Mouse (Mus musculus) adrenal gland, adult 18-20 months (tissue): ENCODE results near the gene Mphosph8. TPM values are rescaled to one million over a fixed set of nuclear protein-coding genes. Genes with fewer than 3 reads are reported as not detected.

Source experiments
- DNase-seq, 2 experiments: peaks; one replicate each; pipeline ENCODE4 v3.0.0; 2021 to 2022; ENCODE audit warnings: low spot score in 2 of 2
- long read RNA-seq, 2 experiments: library from polyadenylated mRNA; stranded (forward); transcript quantifications; one replicate each; pipeline ENCODE4 v2.0.0; 2021
- total RNA-seq, 2 experiments: library from RNA; stranded (reverse); gene quantifications; 1 replicate in 1 of 2; 2 replicates in 1 of 2; pipeline ENCODE4 v1.2.3; 2021

Mphosph8 gene
- total RNA-seq: 10 to 100 TPM; 24.0 to 25.2 TPM
- long read RNA-seq, experiment 1, transcript Mphosph8-201 (14 exons, 2,939 nt): major isoform, 25 of 32 reads
- long read RNA-seq, experiment 1, partial matches to known transcripts: 0 of 32 reads
- long read RNA-seq, experiment 1, other reads (novel, unspliced or antisense): 7 of 32 reads
- long read RNA-seq, experiment 2, transcript Mphosph8-201 (14 exons, 2,939 nt): major isoform, 7 of 40 reads
- long read RNA-seq, experiment 2, partial matches to known transcripts: 32 of 40 reads
- long read RNA-seq, experiment 2, other reads (novel, unspliced or antisense): 1 of 40 reads

GRCm38 (mm10) chr14:56667969-56668802, at the start of gene Mphosph8:
Mphosph8 (plus strand) TSS chr14:56668248.
- DNase-seq: peak; percentile 98 to 99

- DNase-seq: no peak
These were observed 47.6 kb upstream of the Mphosph8 start for GRCm38 (mm10) chr14:56620425-56620824.

- DNase-seq: no peak
These were observed 41.8 kb upstream of the Mphosph8 start for GRCm38 (mm10) chr14:56626202-56626601.

- DNase-seq: no peak
These were observed 39.7 kb upstream of the Mphosph8 start for GRCm38 (mm10) chr14:56628336-56628735.

- DNase-seq: no peak
These were observed 36.9 kb upstream of the Mphosph8 start for GRCm38 (mm10) chr14:56631109-56631508.

GRCm38 (mm10) chr14:56647206-56647605, 20.8 kb upstream of the Mphosph8 start:
- no peak for DNase-seq

- no peak for DNase-seq
These were observed 18.6 kb upstream of the Mphosph8 start for GRCm38 (mm10) chr14:56649448-56649847.

GRCm38 (mm10) chr14:56665651-56666050, 2.4 kb upstream of the Mphosph8 start:
- DNase-seq: no peak

- DNase-seq: no peak
These were observed 1.1 kb upstream of the Mphosph8 start for GRCm38 (mm10) chr14:56666909-56667308.

- DNase-seq: no peak
These were observed 1.1 kb downstream of the Mphosph8 start for GRCm38 (mm10) chr14:56669046-56669620.

- DNase-seq: no peak
These were observed 17.4 kb downstream of the Mphosph8 start for GRCm38 (mm10) chr14:56685426-56685825.

- DNase-seq: no peak
These were observed 21.1 kb downstream of the Mphosph8 start for GRCm38 (mm10) chr14:56689116-56689515.

GRCm38 (mm10) chr14:56689766-56690165, 21.7 kb downstream of the Mphosph8 start:
- no peak for DNase-seq

GRCm38 (mm10) chr14:56695495-56695894, 27.4 kb downstream of the Mphosph8 start:
- no peak for DNase-seq

GRCm38 (mm10) chr14:56697836-56698235, 29.8 kb downstream of the Mphosph8 start:
- no peak for DNase-seq

- no peak for DNase-seq
These were observed 34.6 kb downstream of the Mphosph8 start for GRCm38 (mm10) chr14:56702644-56703043.

- DNase-seq: no peak
These were observed 37.6 kb downstream of the Mphosph8 start for GRCm38 (mm10) chr14:56705687-56706086.

GRCm38 (mm10) chr14:56726493-56726892, 58.4 kb downstream of the Mphosph8 start:
- no peak for DNase-seq

- no peak for DNase-seq
These were observed 72.1 kb downstream of the Mphosph8 start for GRCm38 (mm10) chr14:56740175-56740574.
